Mouse (Mus musculus): ENCODE measurements around the gene Snap23.

GRCm38 (mm10) chr2:120575121-120575520 lies 7.7 kb downstream of the Snap23 start:
- no peak for TF ChIP-seq GATA1 (IDR thresholded peaks at IDR 0.05; ENCODE audit: low read length)
- no peak for TF ChIP-seq TAL1 (IDR thresholded peaks at IDR 0.05; ENCODE audit: low read length)

Measured in erythroblast, embryonic 14.5 days (primary cell).